ENCODE assay signal across 9 mouse cellular contexts in the genomic region with DNA sequence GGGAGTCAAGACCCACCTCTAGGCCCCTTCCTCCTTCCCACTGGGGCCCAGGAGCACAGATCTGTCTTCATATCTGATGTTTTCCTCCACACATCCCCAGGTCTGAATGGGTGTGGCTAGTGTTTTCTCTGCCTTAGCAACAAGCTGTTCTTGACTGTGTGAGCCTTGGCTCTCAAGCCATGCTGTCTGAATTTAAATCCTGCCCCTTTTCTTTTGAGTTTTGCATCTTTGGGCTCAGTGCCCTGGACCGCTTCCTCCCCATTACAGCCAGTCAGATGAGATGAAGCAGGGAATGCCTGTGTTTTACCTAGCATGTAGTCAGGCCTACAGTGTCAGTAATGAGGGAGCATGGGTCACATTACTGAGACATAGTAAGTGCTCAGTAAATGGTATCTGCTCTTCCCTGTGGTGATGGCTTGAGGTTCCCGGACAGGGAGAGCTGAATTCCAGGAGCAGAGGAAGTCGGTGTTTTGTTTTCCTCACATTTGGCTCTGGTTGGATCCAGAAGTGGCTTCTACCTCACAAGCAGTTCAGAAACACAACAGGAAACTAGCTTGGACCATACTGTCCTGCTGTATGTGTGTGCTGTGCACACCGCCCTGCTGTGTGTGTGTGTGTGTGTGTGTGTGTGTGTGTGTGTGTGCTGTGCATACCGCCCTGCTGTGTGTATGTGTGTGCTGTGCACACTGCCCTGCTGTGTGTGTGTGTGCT. TPM values are rescaled to one million over a fixed set of nuclear protein-coding genes. Genes with fewer than 3 reads are reported as not detected.
DNase-seq lines count a peak whose midpoint lies in the region; ATAC-seq and TF ChIP-seq lines count a peak whose summit lies in the region.
"Had no signal": no experiment of that assay in that cellular context is flagged by ENCODE, and none has a peak within 500 bp of the region (broad histone marks: within the 10 kb centered on the region; RNA-seq: fewer than 3 reads in every experiment).

No protein-coding gene starts in this region.

- no peak for TF ChIP-seq CTCF in gastrocnemius, adult 2 months (IDR thresholded peaks at IDR 0.05)

- no peak overlapping the region for H3K9ac ChIP-seq in neural tube, embryonic 11.5 days (ENCODE audit: low read length)
- H3K9ac ChIP-seq in limb, embryonic 15.5 days: no peak overlapping the region
- H3K9ac ChIP-seq in stomach, embryonic 16.5 days (ENCODE audit: low read length): peak overlapping the region; percentile 51; the same call in 1 of the 2 replicates

- H3K27me3 ChIP-seq in neural tube, embryonic 11.5 days (ENCODE audit: control insufficient read depth, insufficient read depth, low read length): no peaks in the 10 kb centered on the region
- H3K27me3 ChIP-seq in limb, embryonic 15.5 days: no peaks in the 10 kb centered on the region
- no peaks in the 10 kb centered on the region for H3K27me3 ChIP-seq in stomach, embryonic 16.5 days (ENCODE audit: control insufficient read depth, insufficient read depth, low read length)
- no peaks in the 10 kb centered on the region for H3K27me3 ChIP-seq in midbrain, embryonic 10.5 days (ENCODE audit: low read depth, poor library complexity, severe bottlenecking)

- intact Hi-C loops in gastrocnemius, adult 2 months (cut with DNase I): no loop called here
- intact Hi-C loops in gastrocnemius, postnatal 36 days (cut with DNase I): no loop called here

- 75% methylated on average over 5 of the region's 5 CpGs for WGBS in neural tube, embryonic 11.5 days
- 65% methylated on average over 5 of the region's 5 CpGs for WGBS in limb, embryonic 15.5 days
- WGBS in stomach, embryonic 16.5 days: 55% methylated on average over 5 of the region's 5 CpGs
- WGBS in midbrain, embryonic 10.5 days: 79% methylated on average over 5 of the region's 5 CpGs

- peak overlapping the region; percentile 48 for H3K4me3 ChIP-seq in gastrocnemius, adult 2 months
- H3K4me3 ChIP-seq in neural tube, embryonic 11.5 days (ENCODE audit: low read depth, low read length): no peak overlapping the region
- H3K4me3 ChIP-seq in limb, embryonic 15.5 days: no peak overlapping the region
- no peak overlapping the region for H3K4me3 ChIP-seq in stomach, embryonic 16.5 days (replicated peaks; ENCODE audit: low read length)
- no peak overlapping the region for H3K4me3 ChIP-seq in midbrain, embryonic 10.5 days

- H3K36me3 ChIP-seq in neural tube, embryonic 11.5 days (ENCODE audit: control insufficient read depth, insufficient read depth, low read length): peaks cover 2% of the 10 kb centered on the region; the same call in 1 of the 2 replicates
- 0 out of 2 replicates have a peak, but pooled peaks cover 3% of the 10 kb centered on the region for H3K36me3 ChIP-seq in limb, embryonic 15.5 days
- no peaks in the 10 kb centered on the region for H3K36me3 ChIP-seq in stomach, embryonic 16.5 days (ENCODE audit: control insufficient read depth, insufficient read depth, low read length)
- H3K36me3 ChIP-seq in midbrain, embryonic 10.5 days: peaks cover 22% of the 10 kb centered on the region

- peak; percentile 63 for DNase-seq in gastrocnemius, adult 2 months
- DNase-seq in gastrocnemius, postnatal 36 days: no peak
- no peak for DNase-seq in neural tube, embryonic 11.5 days (ENCODE audit: low spot score)
- DNase-seq in neural tube, embryonic 10.5 days (ENCODE audit: extremely low spot score, low spot score): no peak
- DNase-seq in midbrain, embryonic 10.5 days (ENCODE audit: low spot score): no peak
- DNase-seq in cerebellum, adult 9-11 months: no peak
- DNase-seq: layer of hippocampus, adult 9-11 months had no signal

- no peak overlapping the region for H3K4me2 ChIP-seq in neural tube, embryonic 11.5 days (ENCODE audit: low read depth)
- no peak overlapping the region for H3K4me2 ChIP-seq in limb, embryonic 15.5 days
- no peak overlapping the region for H3K4me2 ChIP-seq in stomach, embryonic 16.5 days (ENCODE audit: low read depth, low read length)

- peak overlapping the region; percentile 100 for H3K27ac ChIP-seq in gastrocnemius, adult 2 months
- 0 out of 2 replicates have a peak overlapping the region, but pooled peaks have one; percentile 34 for H3K27ac ChIP-seq in neural tube, embryonic 11.5 days (ENCODE audit: low read depth, low read length)
- H3K27ac ChIP-seq in limb, embryonic 15.5 days: peak overlapping the region; percentile 78
- peak overlapping the region; percentile 80 for H3K27ac ChIP-seq in stomach, embryonic 16.5 days (ENCODE audit: low read length)
- H3K27ac ChIP-seq in midbrain, embryonic 10.5 days (replicated peaks): no peak overlapping the region

- peaks cover 3% of the 10 kb centered on the region; the same call in 1 of the 2 replicates for H3K4me1 ChIP-seq in neural tube, embryonic 11.5 days (ENCODE audit: control insufficient read depth, insufficient read depth, low read length)
- H3K4me1 ChIP-seq in limb, embryonic 15.5 days: peaks cover 71% of the 10 kb centered on the region
- peaks cover 65% of the 10 kb centered on the region for H3K4me1 ChIP-seq in stomach, embryonic 16.5 days (ENCODE audit: control insufficient read depth, insufficient read depth, low read length)
- peaks cover 25% of the 10 kb centered on the region for H3K4me1 ChIP-seq in midbrain, embryonic 10.5 days

- no peak for ATAC-seq in neural tube, embryonic 11.5 days (ENCODE audit: insufficient read depth, low FRiP score, low TSS enrichment)
- ATAC-seq in limb, embryonic 15.5 days (ENCODE audit: insufficient number of reproducible peaks, low FRiP score, low TSS enrichment, low read depth): no peak
- no peak for ATAC-seq in stomach, embryonic 16.5 days (ENCODE audit: insufficient read depth, low FRiP score)

- H3K9me3 ChIP-seq in neural tube, embryonic 11.5 days (ENCODE audit: control insufficient read depth, low read length): no peaks in the 10 kb centered on the region
- H3K9me3 ChIP-seq in limb, embryonic 15.5 days: no peaks in the 10 kb centered on the region
- no peaks in the 10 kb centered on the region for H3K9me3 ChIP-seq in stomach, embryonic 16.5 days (replicated peaks; ENCODE audit: control insufficient read depth, low read length)
- no peaks in the 10 kb centered on the region for H3K9me3 ChIP-seq in midbrain, embryonic 10.5 days (replicated peaks)

RNA-seq across cellular contexts. Expression of gene Capzb, which starts 16.6 kb away (rescaled TPM):
- total RNA-seq in gastrocnemius, adult 2 months (2021): 100 to 1,000 TPM; 444 to 499 TPM
- total RNA-seq in gastrocnemius, postnatal 36 days (2021): 100 to 1,000 TPM; 499 to 554 TPM
- 263 and 269 TPM in 2 replicates for polyA plus RNA-seq in neural tube, embryonic 11.5 days (2014; fragmentation: Nextera tagmentation; extraction: Ambion mirVana)
- 399 and 425 TPM in 2 replicates for polyA plus RNA-seq in limb, embryonic 15.5 days (2015; fragmentation: Nextera tagmentation; extraction: Ambion mirVana)
- 421 and 434 TPM in 2 replicates for polyA plus RNA-seq in stomach, embryonic 16.5 days (2015; fragmentation: Nextera tagmentation; extraction: Ambion mirVana)
- polyA plus RNA-seq in midbrain, embryonic 10.5 days (2016; fragmentation: Nextera tagmentation; extraction: Ambion mirVana): 330 and 349 TPM in 2 replicates
